Mouse (Mus musculus) heart, postnatal 4 days (tissue): ENCODE results near the gene Fanca. TPM values are rescaled to one million over a fixed set of nuclear protein-coding genes. Genes with fewer than 3 reads are reported as not detected.
"Not testable (repeated sequence)": the region's sequence is repeated elsewhere in the genome, so short reads cannot be mapped to it uniquely, and the experiment has no call there.

Experiments used
- DNase-seq: peaks from one replicate; pipeline ENCODE4 v3.0.0; 2021
- total RNA-seq, 2 experiments: library from RNA; stranded (reverse); gene quantifications; 2 replicates each; pipeline ENCODE4 v1.2.3; 2021

Fanca gene
- total RNA-seq, 2 experiments from 2014 or later = 16.7 to 22.9 TPM

- DNase-seq = peak; percentile 47
These were observed 86.6 kb downstream of the Fanca start for GRCm38 (mm10) chr8:123231742-123232141.

- DNase-seq = not testable (repeated sequence)
These were observed 88.0 kb downstream of the Fanca start for GRCm38 (mm10) chr8:123230326-123230725.

- no peak for DNase-seq
These were observed 90.0 kb downstream of the Fanca start for GRCm38 (mm10) chr8:123228416-123228815.

GRCm38 (mm10) chr8:123224278-123225266, 93.8 kb downstream of the Fanca start, which contains the start of gene Cdk10:
Gene Cdk10, plus strand, starts transcription at chr8:123224842.
- DNase-seq = peak; percentile 94

GRCm38 (mm10) chr8:123220917-123221316, 97.5 kb downstream of the Fanca start:
- DNase-seq = no peak

Other genes starting within 250 kb of the Fanca start
- gene Rpl13, start 216.2 kb downstream of the Fanca start, total RNA-seq = 100 to 1,000 TPM; 641 to 660 TPM
- under 1 TPM; 0.14 to 0.16 TPM for gene Cpne7, start 201.2 kb downstream of the Fanca start, total RNA-seq
- gene Sult5a1, start 160.3 kb downstream of the Fanca start, total RNA-seq = 1 to 10 TPM; 1.3 to 1.6 TPM
- 10 to 100 TPM in 1 of 2 experiments, 1 to 10 TPM in 1; 7.5 to 11.6 TPM for gene Dpep1, start 132.3 kb downstream of the Fanca start, total RNA-seq
- 10 to 100 TPM; 59.6 to 60.3 TPM for gene Chmp1a, start 105.8 kb downstream of the Fanca start, total RNA-seq
- 10 to 100 TPM; 20.9 to 22.2 TPM for gene Spata33, start 105.7 kb downstream of the Fanca start, total RNA-seq
- 10 to 100 TPM; 33.6 to 38.4 TPM for gene Cdk10, start 93.7 kb downstream of the Fanca start, total RNA-seq
- 1 to 10 TPM; 3.7 to 4.2 TPM for gene Spata2l, start 82.3 kb downstream of the Fanca start, total RNA-seq
- 10 to 100 TPM; 14.4 to 14.8 TPM for gene Zfp276, start 64.4 kb downstream of the Fanca start, total RNA-seq
- 10 to 100 TPM; 26.4 to 27.3 TPM for gene Vps9d1, start 64.2 kb downstream of the Fanca start, total RNA-seq
- under 1 TPM; 0.38 to 0.61 TPM for gene Spire2, start 14.1 kb upstream of the Fanca start, total RNA-seq
- 100 to 1,000 TPM; 174 to 178 TPM for gene Tcf25, start 55.2 kb upstream of the Fanca start, total RNA-seq
- gene Mc1r, start 88.5 kb upstream of the Fanca start, total RNA-seq = not detected
- 1 to 10 TPM; 1.8 to 2.5 TPM for gene Tubb3, start 92.8 kb upstream of the Fanca start, total RNA-seq
- 10 to 100 TPM; 65.4 to 68.0 TPM for gene Def8, start 105.0 kb upstream of the Fanca start, total RNA-seq
- gene Afg3l1, start 159.3 kb upstream of the Fanca start, total RNA-seq = 10 to 100 TPM; 56.2 to 56.3 TPM
- not detected for gene Dbndd1, start 196.9 kb upstream of the Fanca start, total RNA-seq
- gene Gas8, start 200.3 kb upstream of the Fanca start, total RNA-seq = 1 to 10 TPM; 6.7 to 7.0 TPM